Mouse (Mus musculus) C2C12 (cell line): ENCODE measurements at regions not wholly inside any gene's neighbourhood (a gene's known extent, or its start where the extent isn't known, plus 50 kb on each side); places are given as distances from the start of the nearest gene placed in this dataset.
"Not testable (repeated sequence)": the region's sequence is repeated elsewhere in the genome, so short reads cannot be mapped to it uniquely, and the experiment has no call there.

Source experiments
- H3K27me3 ChIP-seq: one replicate; pipeline ENCODE4 v1.6.1; 2011; ENCODE audit not compliant: control insufficient read depth, insufficient read depth, insufficient read length
- H3K36me3 ChIP-seq: one replicate; pipeline ENCODE4 v1.6.1; 2011; ENCODE audit not compliant: control insufficient read depth, insufficient read depth
- H3K4me3 ChIP-seq: one replicate; pipeline ENCODE4 v1.5.1; 2011; ENCODE audit warnings: mild to moderate bottlenecking, control low read depth; ENCODE audit not compliant: poor library complexity, insufficient read depth, severe bottlenecking
- H3K79me2 ChIP-seq: one replicate; pipeline ENCODE4 v1.6.1; 2011; ENCODE audit not compliant: control insufficient read depth, insufficient read depth
- H3K79me3 ChIP-seq: one replicate; pipeline ENCODE4 v1.6.1; 2011; ENCODE audit warnings: low read depth, control low read depth
- H3ac ChIP-seq: one replicate; pipeline ENCODE3; 2011; ENCODE audit warnings: low read depth; ENCODE audit not compliant: control insufficient read depth, insufficient read length
- CEBPB ChIP-seq: IDR thresholded peaks from one replicate; pipeline ENCODE4 v1.6.1; 2011; ENCODE audit warnings: low read depth, mild to moderate bottlenecking, control low read depth, moderate library complexity
- CTCF ChIP-seq: IDR thresholded peaks from one replicate; pipeline ENCODE4 v1.5.1; 2011; ENCODE audit not compliant: control insufficient read depth, insufficient read depth, insufficient read length
- FOSL1 ChIP-seq: IDR thresholded peaks from one replicate; pipeline ENCODE4 v1.8.0; 2011; ENCODE audit warnings: mild to moderate bottlenecking, low read length; ENCODE audit not compliant: poor library complexity, insufficient read depth, severe bottlenecking
- MAX ChIP-seq: IDR thresholded peaks from one replicate; pipeline ENCODE4 v1.6.1; 2011; ENCODE audit warnings: mild to moderate bottlenecking, control low read depth
- MYOD1 ChIP-seq: IDR thresholded peaks from one replicate; pipeline ENCODE4 v1.6.1; 2011; ENCODE audit warnings: low read depth; ENCODE audit not compliant: control insufficient read depth, insufficient read length
- MYOG ChIP-seq: IDR thresholded peaks from one replicate; pipeline ENCODE4 v1.6.1; 2011; ENCODE audit not compliant: control insufficient read depth, insufficient read length; ENCODE audit errors: extremely low read depth
- USF1 ChIP-seq: IDR thresholded peaks from one replicate; pipeline ENCODE4 v1.6.1; 2011; ENCODE audit warnings: low read depth, mild to moderate bottlenecking, control low read depth, moderate library complexity

- Histone ChIP-seq H3K79me2 (no peaks in the 10 kb centered on the region), H3K4me3 (no peak overlapping the region), H3K36me3 (no peaks in the 10 kb centered on the region), H3K79me3 (no peaks in the 10 kb centered on the region), H3K27me3 (no peaks in the 10 kb centered on the region), H3ac (no peak overlapping the region)
- TF ChIP-seq MYOG (no peak), MAX (no peak)
Observed at GRCm38 (mm10) chr5:67487965-67488409, 59.9 kb upstream of the Bend4 start.

- not testable (repeated sequence) for H3K79me2 ChIP-seq, H3K4me3 ChIP-seq, H3K79me3 ChIP-seq, H3K36me3 ChIP-seq, H3K27me3 ChIP-seq, H3ac ChIP-seq
Observed at GRCm38 (mm10) chr5:67490709-67491108, 62.6 kb upstream of the Bend4 start.

- Histone ChIP-seq H3K36me3 (no peaks in the 10 kb centered on the region), H3K27me3 (no peaks in the 10 kb centered on the region), H3K79me2 (no peaks in the 10 kb centered on the region), H3ac (no peak overlapping the region), H3K79me3 (no peaks in the 10 kb centered on the region), H3K4me3 (no peak overlapping the region)
- no peak for TF ChIP-seq MYOG
- no peak for TF ChIP-seq USF1
- no peak for TF ChIP-seq MAX
- TF ChIP-seq FOSL1: no peak
- no peak for TF ChIP-seq MYOD1
- TF ChIP-seq CTCF: no peak
- no peak for TF ChIP-seq CEBPB
Observed at GRCm38 (mm10) chr5:67492893-67493302, 64.8 kb upstream of the Bend4 start.

GRCm38 (mm10) chr5:67496710-67497109 lies 68.6 kb upstream of the Bend4 start:
- TF ChIP-seq FOSL1 (no peak), USF1 (no peak), MYOD1 (no peak), MAX (no peak), MYOG (no peak), CTCF (no peak), CEBPB (no peak)
- Histone ChIP-seq H3ac (no peak overlapping the region), H3K79me3 (no peaks in the 10 kb centered on the region), H3K27me3 (no peaks in the 10 kb centered on the region), H3K79me2 (no peaks in the 10 kb centered on the region), H3K4me3 (no peak overlapping the region), H3K36me3 (no peaks in the 10 kb centered on the region)

GRCm38 (mm10) chr5:67520251-67520650 lies 87.4 kb upstream of the Shisa3 start:
- H3K36me3 ChIP-seq: no peaks in the 10 kb centered on the region
- H3K4me3 ChIP-seq: no peak overlapping the region
- H3K27me3 ChIP-seq: no peaks in the 10 kb centered on the region
- H3K79me3 ChIP-seq: no peaks in the 10 kb centered on the region
- no peak overlapping the region for H3ac ChIP-seq
- no peak for TF ChIP-seq USF1
- TF ChIP-seq CTCF: no peak
- TF ChIP-seq MYOG: no peak
- no peak for TF ChIP-seq FOSL1
- no peak for TF ChIP-seq CEBPB
- no peak for TF ChIP-seq MYOD1
- TF ChIP-seq MAX: no peak
- no peaks in the 10 kb centered on the region for H3K79me2 ChIP-seq

GRCm38 (mm10) chr5:67521423-67521912 lies 86.2 kb upstream of the Shisa3 start:
- Histone ChIP-seq H3K79me2 (no peaks in the 10 kb centered on the region), H3K27me3 (no peaks in the 10 kb centered on the region), H3K79me3 (no peaks in the 10 kb centered on the region), H3K4me3 (no peak overlapping the region), H3K36me3 (no peaks in the 10 kb centered on the region), H3ac (no peak overlapping the region)
- TF ChIP-seq MAX (no peak), FOSL1 (no peak), CEBPB (no peak), CTCF (no peak), MYOD1 (no peak), USF1 (no peak), MYOG (no peak)
